In the genomic region with DNA sequence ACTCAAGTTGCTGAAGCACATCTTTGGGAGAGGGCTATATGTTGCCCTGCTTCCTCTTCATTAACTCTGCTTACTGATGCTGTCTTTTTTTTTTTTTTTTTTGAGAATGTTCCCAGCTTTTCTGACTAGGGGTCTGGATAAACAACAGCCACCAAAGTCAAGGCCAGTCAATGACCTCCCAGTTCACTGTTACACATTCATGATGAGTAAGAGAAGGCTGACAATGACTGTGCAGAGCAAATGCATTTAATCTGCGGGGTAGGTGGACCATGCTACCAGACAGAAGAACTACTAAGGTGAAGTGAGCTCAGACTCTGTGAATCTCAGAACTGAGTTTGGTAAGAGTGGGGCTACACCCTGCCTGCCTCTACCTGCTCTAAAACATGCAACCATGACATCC, we compare ENCODE assay signal across 20 mouse cellular contexts.
"Had no signal": no experiment of that assay in that cellular context is flagged by ENCODE, and none has a peak within 500 bp of the region (broad histone marks: within the 10 kb centered on the region; RNA-seq: fewer than 3 reads in every experiment).

No protein-coding gene starts in this region.

- H3K4me3 ChIP-seq: kidney, embryonic 15.5 days; liver, embryonic 12.5 days; liver, embryonic 15.5 days; lung, embryonic 15.5 days; megakaryocyte, embryonic 14.5 days; midbrain, embryonic 10.5 days; midbrain, embryonic 13.5 days; myocyte; neural tube, embryonic 13.5 days; stomach, embryonic 15.5 days had no signal

- H3K27me3 ChIP-seq: kidney, embryonic 15.5 days; liver, embryonic 12.5 days; liver, embryonic 15.5 days; lung, embryonic 15.5 days; megakaryocyte, embryonic 14.5 days; neural tube, embryonic 13.5 days; stomach, embryonic 15.5 days had no signal

- H3K9me3 ChIP-seq: kidney, embryonic 15.5 days; liver, embryonic 12.5 days; liver, embryonic 15.5 days; lung, embryonic 15.5 days; midbrain, embryonic 10.5 days; midbrain, embryonic 13.5 days; neural tube, embryonic 13.5 days; stomach, embryonic 15.5 days had no signal

- H3K36me3 ChIP-seq: kidney, embryonic 15.5 days; liver, embryonic 12.5 days; liver, embryonic 15.5 days; lung, embryonic 15.5 days; midbrain, embryonic 10.5 days; midbrain, embryonic 13.5 days; neural tube, embryonic 13.5 days; stomach, embryonic 15.5 days had no signal

- DNase-seq: kidney, adult 8-10 months; kidney, postnatal 10 days; kidney, postnatal 36 days; lung, adult 18-20 months; lung, postnatal 10 days; lung, postnatal 36 days; retina, postnatal 1 day; right cerebral cortex, postnatal 25 days; spleen, adult 18-20 months; thymus, postnatal 25 days had no signal

- H3K27ac ChIP-seq: kidney, embryonic 15.5 days; liver, embryonic 12.5 days; liver, embryonic 15.5 days; lung, embryonic 15.5 days; midbrain, embryonic 10.5 days; midbrain, embryonic 13.5 days; neural tube, embryonic 13.5 days; stomach, embryonic 15.5 days had no signal

- H3K4me1 ChIP-seq: kidney, embryonic 15.5 days; liver, embryonic 12.5 days; liver, embryonic 15.5 days; megakaryocyte, embryonic 14.5 days; midbrain, embryonic 13.5 days; stomach, embryonic 15.5 days had no signal
